Mouse (Mus musculus) cortical plate, adult 2 months (tissue): ENCODE results near the gene Adam19.

ENCODE experiments used
- CTCF ChIP-seq: fragments of 200-500 bp; IDR thresholded peaks from 2 replicates; pipeline ENCODE4 v1.5.1; 2011; ENCODE audit warnings: mild to moderate bottlenecking, control low read depth, low read length; ENCODE audit not compliant: insufficient read depth; ENCODE audit errors: extremely low read depth
- POLR2A ChIP-seq: fragments of 200-500 bp; IDR thresholded peaks from 2 replicates; pipeline ENCODE4 v1.6.1; 2011; ENCODE audit warnings: mild to moderate bottlenecking, low read length, control low read depth; ENCODE audit not compliant: insufficient read depth; ENCODE audit errors: extremely low read depth

GRCm38 (mm10) chr11:46089081-46089713 lies 33.4 kb downstream of the Adam19 start:
- no peak for TF ChIP-seq CTCF
- TF ChIP-seq POLR2A, result no peak
